In the genomic region with DNA sequence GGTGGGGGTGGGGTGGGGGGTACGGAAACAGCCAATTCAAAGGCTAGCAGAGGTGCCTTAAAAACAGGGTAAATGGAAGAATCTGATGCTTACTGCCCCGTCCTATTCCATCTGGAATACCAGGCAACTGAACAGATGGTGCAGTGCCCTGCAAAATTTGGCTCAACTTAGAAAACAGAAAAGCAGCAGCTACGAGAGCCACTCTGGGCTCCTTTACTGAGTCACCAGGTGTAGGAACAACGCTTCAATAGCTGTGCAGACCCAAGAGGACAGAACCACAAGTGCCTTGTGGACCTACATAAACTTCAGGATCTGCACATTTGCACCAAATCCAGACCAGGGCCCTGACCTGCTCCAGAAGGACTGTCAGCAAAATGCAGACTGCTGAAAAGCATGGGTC, we compare ENCODE assay signal across 14 mouse cellular contexts. TPM values are rescaled to one million over a fixed set of nuclear protein-coding genes. Genes with fewer than 3 reads are reported as not detected.
DNase-seq lines count a peak whose midpoint lies in the region; ATAC-seq and TF ChIP-seq lines count a peak whose summit lies in the region.
"Had no signal": no experiment of that assay in that cellular context is flagged by ENCODE, and none has a peak within 500 bp of the region (broad histone marks: within the 10 kb centered on the region; RNA-seq: fewer than 3 reads in every experiment).

No protein-coding gene starts in this region.

- WGBS in cerebellum, adult 2 months = 7% methylated on average over 4 of the region's 4 CpGs
- 58% methylated on average over 4 of the region's 4 CpGs for WGBS in forebrain, embryonic 15.5 days
- 72% methylated on average over 4 of the region's 4 CpGs for WGBS in midbrain, embryonic 15.5 days
- WGBS in stomach, postnatal 0 days = 91% methylated on average over 4 of the region's 4 CpGs

- ATAC-seq in forebrain, embryonic 15.5 days (replicated peaks) = peak; percentile 30; the same call in 1 of the 2 replicates
- ATAC-seq in midbrain, embryonic 15.5 days (replicated peaks) = no peak
- ATAC-seq in stomach, postnatal 0 days (ENCODE audit: low FRiP score, low TSS enrichment) = no peak

- peak overlapping the region; percentile 70 for H3K27ac ChIP-seq in cerebellum, adult 2 months (ENCODE audit: insufficient read depth, low read length)
- peak overlapping the region; percentile 80 for H3K27ac ChIP-seq in forebrain, embryonic 15.5 days (replicated peaks)
- H3K27ac ChIP-seq in midbrain, embryonic 15.5 days = peak overlapping the region; percentile 64; the same call in 1 of the 2 replicates
- H3K27ac ChIP-seq in stomach, postnatal 0 days (replicated peaks) = no peak overlapping the region
- H3K27ac ChIP-seq: kidney, embryonic 15.5 days; liver, embryonic 15.5 days had no signal

- no peak overlapping the region for H3K4me3 ChIP-seq in cerebellum, adult 2 months (replicated peaks; ENCODE audit: insufficient read depth, low read depth, low read length)
- H3K4me3 ChIP-seq in forebrain, embryonic 15.5 days = no peak overlapping the region
- H3K4me3 ChIP-seq in midbrain, embryonic 15.5 days = no peak overlapping the region
- H3K4me3 ChIP-seq in stomach, postnatal 0 days (ENCODE audit: low read depth, low read length) = no peak overlapping the region
- H3K4me3 ChIP-seq: erythroblast, embryonic 14.5 days; kidney, embryonic 15.5 days; liver, embryonic 15.5 days had no signal

- peak; percentile 38 to 55 for DNase-seq in left cerebral cortex, postnatal 36 days (ENCODE audit: low spot score in 2 of 2)
- DNase-seq in left cerebral cortex, postnatal 10 days (ENCODE audit: extremely low spot score in 1 of 2, low spot score in 2 of 2) = no peak
- peak; percentile 74 to 84 for DNase-seq in cerebellum, adult 2 months
- no peak for DNase-seq in B cell, adult 2 months
- no peak for DNase-seq in stomach, postnatal 0 days (ENCODE audit: low spot score)
- no peak for DNase-seq in lung, postnatal 10 days
- DNase-seq: gastrocnemius, postnatal 10 days; thymus, postnatal 14 days had no signal

- no peaks in the 10 kb centered on the region for H3K9me3 ChIP-seq in forebrain, embryonic 15.5 days
- no peaks in the 10 kb centered on the region for H3K9me3 ChIP-seq in midbrain, embryonic 15.5 days
- H3K9me3 ChIP-seq in stomach, postnatal 0 days (ENCODE audit: control insufficient read depth, low read length) = no peaks in the 10 kb centered on the region
- H3K9me3 ChIP-seq: kidney, embryonic 15.5 days; liver, embryonic 15.5 days had no signal

- no peak for TF ChIP-seq EP300 in stomach, postnatal 0 days (optimal IDR thresholded peaks at IDR 0.05)

- H3K4me2 ChIP-seq in forebrain, embryonic 15.5 days (replicated peaks) = no peak overlapping the region
- H3K4me2 ChIP-seq in midbrain, embryonic 15.5 days = no peak overlapping the region
- H3K4me2 ChIP-seq in stomach, postnatal 0 days (replicated peaks; ENCODE audit: low read depth) = no peak overlapping the region
- H3K4me2 ChIP-seq: heart, embryonic 11.5 days; kidney, embryonic 15.5 days; liver, embryonic 15.5 days had no signal

- intact Hi-C loops in left cerebral cortex, postnatal 36 days (cut with DNase I) = no loop called here
- intact Hi-C loops in left cerebral cortex, postnatal 10 days (cut with DNase I) = no loop called here

- TF ChIP-seq POLR2A in cerebellum, adult 2 months (IDR thresholded peaks at IDR 0.05; ENCODE audit: borderline replicate concordance, insufficient read depth, low read length) = no peak

- peaks cover 30% of the 10 kb centered on the region for H3K4me1 ChIP-seq in cerebellum, adult 2 months (ENCODE audit: control insufficient read depth, insufficient read depth, low read length)
- peaks cover 52% of the 10 kb centered on the region for H3K4me1 ChIP-seq in forebrain, embryonic 15.5 days
- peaks cover 37% of the 10 kb centered on the region for H3K4me1 ChIP-seq in midbrain, embryonic 15.5 days
- no peaks in the 10 kb centered on the region for H3K4me1 ChIP-seq in stomach, postnatal 0 days (replicated peaks; ENCODE audit: control insufficient read depth, insufficient read depth)

- no peak for TF ChIP-seq CTCF in cerebellum, adult 2 months (IDR thresholded peaks at IDR 0.05; ENCODE audit: borderline replicate concordance, insufficient read depth, low read depth, low read length)
- TF ChIP-seq CTCF in stomach, postnatal 0 days (IDR thresholded peaks at IDR 0.05; ENCODE audit: low read depth) = no peak

- H3K9ac ChIP-seq in forebrain, embryonic 15.5 days (replicated peaks) = no peak overlapping the region
- H3K9ac ChIP-seq in midbrain, embryonic 15.5 days = no peak overlapping the region
- no peak overlapping the region for H3K9ac ChIP-seq in stomach, postnatal 0 days (ENCODE audit: low read length)
- H3K9ac ChIP-seq: kidney, embryonic 15.5 days; liver, embryonic 15.5 days had no signal

- no peaks in the 10 kb centered on the region for H3K27me3 ChIP-seq in cerebellum, adult 2 months (ENCODE audit: control insufficient read depth, insufficient read depth, low read length)
- no peaks in the 10 kb centered on the region for H3K27me3 ChIP-seq in forebrain, embryonic 15.5 days
- H3K27me3 ChIP-seq in midbrain, embryonic 15.5 days (replicated peaks) = no peaks in the 10 kb centered on the region
- H3K27me3 ChIP-seq in stomach, postnatal 0 days (ENCODE audit: control insufficient read depth, insufficient read depth, low read length) = no peaks in the 10 kb centered on the region
- H3K27me3 ChIP-seq: kidney, embryonic 15.5 days; liver, embryonic 15.5 days had no signal

- H3K36me3 ChIP-seq in forebrain, embryonic 15.5 days = peaks cover 15% of the 10 kb centered on the region
- H3K36me3 ChIP-seq in midbrain, embryonic 15.5 days (replicated peaks) = peaks cover 10% of the 10 kb centered on the region; the same call in 1 of the 2 replicates
- H3K36me3 ChIP-seq in stomach, postnatal 0 days (ENCODE audit: control insufficient read depth, insufficient read depth, low read length) = peaks cover 6% of the 10 kb centered on the region

RNA-seq across cellular contexts. Expression of a gene that starts 30.0 kb away (rescaled TPM):
- total RNA-seq in left cerebral cortex, postnatal 36 days (2021) = 10 to 100 TPM; 29.3 to 32.2 TPM
- 10 to 100 TPM; 16.1 to 18.7 TPM for total RNA-seq in left cerebral cortex, postnatal 10 days (2021)
- polyA plus RNA-seq in cerebellum, adult 2 months (2012; rRNA removed) = 12.0 and 13.6 TPM in 2 replicates
- polyA plus RNA-seq in forebrain, embryonic 15.5 days (2015; fragmentation: Nextera tagmentation; extraction: Ambion mirVana) = 1.8 TPM in 2 replicates
- 2.4 and 2.8 TPM in 2 replicates for polyA plus RNA-seq in midbrain, embryonic 15.5 days (2015; fragmentation: Nextera tagmentation; extraction: Ambion mirVana)
- polyA plus RNA-seq in stomach, postnatal 0 days (2015; fragmentation: Nextera tagmentation; extraction: Ambion mirVana) = 2.0 and 2.6 TPM in 2 replicates

RNA-seq across cellular contexts. Expression of a gene that starts 46.1 kb away (rescaled TPM):
- 10 to 100 TPM; 73.7 to 87.8 TPM for total RNA-seq in left cerebral cortex, postnatal 36 days (2021)
- total RNA-seq in left cerebral cortex, postnatal 10 days (2021) = 100 to 1,000 TPM; 117 to 122 TPM
- 90.2 and 94.1 TPM in 2 replicates for polyA plus RNA-seq in cerebellum, adult 2 months (2012; rRNA removed)
- polyA plus RNA-seq in forebrain, embryonic 15.5 days (2015; fragmentation: Nextera tagmentation; extraction: Ambion mirVana) = 221 and 224 TPM in 2 replicates
- polyA plus RNA-seq in midbrain, embryonic 15.5 days (2015; fragmentation: Nextera tagmentation; extraction: Ambion mirVana) = 198 and 206 TPM in 2 replicates
- polyA plus RNA-seq in stomach, postnatal 0 days (2015; fragmentation: Nextera tagmentation; extraction: Ambion mirVana) = 91.6 and 93.6 TPM in 2 replicates

Comparison
In these comparisons a context has a peak if more than half of its experiments do, and no peak if none do; other contexts are left out.
1. DNase-seq: peak in left cerebral cortex, postnatal 36 days (2 of 2) and cerebellum, adult 2 months (2 of 2); none in left cerebral cortex, postnatal 10 days (0 of 2), B cell, adult 2 months (0 of 2), stomach, postnatal 0 days (single experiment) and lung, postnatal 10 days (single experiment).